Mouse (Mus musculus): ENCODE measurements around the gene Fam102a.

GRCm38 (mm10) chr2:32486155-32486554, 49.0 kb upstream of the Fam102a start:
- no peak for TF ChIP-seq CTCF (IDR thresholded peaks at IDR 0.05; ENCODE audit: extremely low read depth, insufficient read depth, insufficient read length, insufficient replicate concordance)
- TF ChIP-seq POLR2A (IDR thresholded peaks at IDR 0.05; ENCODE audit: low read depth, low read length), result no peak
